In the genomic region with DNA sequence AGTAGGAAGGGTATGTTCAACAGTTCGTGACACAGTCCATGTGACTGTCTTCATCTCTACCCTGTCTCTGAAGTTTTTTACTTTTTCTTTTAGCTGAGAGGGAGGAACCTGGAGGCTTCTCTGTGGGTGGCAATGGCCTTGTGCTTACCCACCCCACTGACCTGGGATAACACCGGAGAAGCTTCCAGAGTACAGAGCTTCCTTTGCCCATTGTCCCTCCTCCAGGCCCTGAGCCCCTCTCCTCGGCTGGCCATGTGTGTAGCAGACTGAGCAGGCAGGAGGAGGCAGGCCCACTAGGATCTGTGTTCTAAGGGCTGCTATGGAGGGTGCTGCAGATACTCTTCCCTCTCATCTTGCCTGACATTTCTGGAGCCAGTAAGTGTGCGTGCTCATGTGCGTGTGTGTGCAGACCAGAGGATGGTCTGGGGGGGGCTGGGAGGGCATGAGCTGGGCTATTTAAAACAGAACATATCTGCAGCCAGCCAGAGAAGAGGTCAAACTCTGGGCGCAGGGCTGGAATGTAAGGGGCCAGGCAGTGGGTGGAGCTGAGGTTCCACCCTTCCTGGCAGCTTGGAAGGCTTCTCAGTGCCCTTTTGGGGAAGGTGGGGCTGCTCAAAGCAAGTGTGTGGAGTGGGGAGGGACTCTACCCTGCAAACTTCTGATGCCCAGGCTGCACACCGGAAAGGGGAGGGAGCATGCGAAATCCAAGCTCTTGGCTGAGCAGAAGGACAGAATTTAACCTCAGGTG, we compare ENCODE assay signal across 8 mouse cellular contexts.
DNase-seq lines count a peak whose midpoint lies in the region; ATAC-seq lines count a peak whose summit lies in the region.

No protein-coding gene starts in this region.

- H3K9me3 ChIP-seq in heart, embryonic 16.5 days (replicated peaks; ENCODE audit: control insufficient read depth, low read length) = no peaks in the 10 kb centered on the region
- no peaks in the 10 kb centered on the region for H3K9me3 ChIP-seq in megakaryocyte, embryonic 14.5 days

- peak overlapping the region; percentile 52 for H3K4me2 ChIP-seq in heart, embryonic 16.5 days (ENCODE audit: low read depth, low read length)

- 0 out of 2 replicates have a peak, but pooled peaks cover 4% of the 10 kb centered on the region for H3K36me3 ChIP-seq in heart, embryonic 16.5 days (ENCODE audit: control insufficient read depth, insufficient read depth)
- H3K36me3 ChIP-seq in megakaryocyte, embryonic 14.5 days (replicated peaks; ENCODE audit: low read length) = no peaks in the 10 kb centered on the region

- H3K4me3 ChIP-seq in heart, embryonic 16.5 days (ENCODE audit: low read length) = 0 out of 2 replicates have a peak overlapping the region, but pooled peaks have one; percentile 7
- peak overlapping the region; percentile 53 for H3K4me3 ChIP-seq in megakaryocyte, embryonic 14.5 days (replicated peaks)

- H3K4me1 ChIP-seq in heart, embryonic 16.5 days (ENCODE audit: control insufficient read depth, insufficient read depth, low read length) = peaks cover 48% of the 10 kb centered on the region
- H3K4me1 ChIP-seq in megakaryocyte, embryonic 14.5 days = peaks cover 20% of the 10 kb centered on the region

- peak; percentile 35 for DNase-seq in CD4-positive helper T cell, adult 2 months (ENCODE audit: low read depth, low spot score)
- peak; percentile 56 to 64 for DNase-seq in adrenal gland, postnatal 36 days
- DNase-seq in kidney, postnatal 36 days = peak; percentile 84 to 91
- no peak for DNase-seq in cerebellum, adult 11 months
- DNase-seq in cerebellum, adult 11-12 months = no peak
- DNase-seq in right cerebral cortex, adult 18-20 months = no peak

- 16% methylated on average over 8 of the region's 8 CpGs for WGBS in heart, embryonic 16.5 days

- no peaks in the 10 kb centered on the region for H3K27me3 ChIP-seq in heart, embryonic 16.5 days (ENCODE audit: control insufficient read depth, insufficient read depth, low read length)
- H3K27me3 ChIP-seq in megakaryocyte, embryonic 14.5 days (replicated peaks) = peaks cover 75% of the 10 kb centered on the region

- peak overlapping the region; percentile 99 for H3K27ac ChIP-seq in heart, embryonic 16.5 days (ENCODE audit: low read length)

- peak overlapping the region; percentile 63 for H3K9ac ChIP-seq in heart, embryonic 16.5 days (ENCODE audit: low read length)

- peak; percentile 94 for ATAC-seq in heart, embryonic 16.5 days (replicated peaks; ENCODE audit: extremely low read depth, insufficient read depth, low FRiP score)

Comparison
In these comparisons a context has a peak if more than half of its experiments do, and no peak if none do; other contexts are left out.
1. DNase-seq: peak in CD4-positive helper T cell, adult 2 months (single experiment), adrenal gland, postnatal 36 days (2 of 2) and kidney, postnatal 36 days (2 of 2); none in cerebellum, adult 11 months (single experiment), cerebellum, adult 11-12 months (single experiment) and right cerebral cortex, adult 18-20 months (single experiment).